Mouse (Mus musculus) G1E (cell line): ENCODE data around the gene Evi5l. TPM values are rescaled to one million over a fixed set of nuclear protein-coding genes. Genes with fewer than 3 reads are reported as not detected.
A peak's percentile ranks its signal among the peaks of the same experiment; 100 is the strongest.

Experiments used
- ATAC-seq: 2 replicates; pipeline ENCODE4 v1.8.0; 2016; ENCODE audit warnings: mild to moderate bottlenecking; ENCODE audit not compliant: insufficient number of reproducible peaks, poor library complexity, low FRiP score, severe bottlenecking; ENCODE audit errors: extremely low read depth
- DNase-seq: peaks from one replicate; pipeline ENCODE4 v3.0.0; 2012; ENCODE audit warnings: low spot score
- H3K27me3 ChIP-seq: 2 replicates; pipeline ENCODE4 v1.6.1; 2012; ENCODE audit warnings: mild to moderate bottlenecking, low read length, inconsistent platforms; ENCODE audit not compliant: insufficient read depth
- H3K36me3 ChIP-seq: replicated peaks from 2 replicates; pipeline ENCODE3; 2012; ENCODE audit warnings: mild to moderate bottlenecking, inconsistent platforms
- H3K4me1 ChIP-seq: 2 replicates; pipeline ENCODE4 v1.6.1; 2012; ENCODE audit warnings: low read depth, low read length, inconsistent platforms, mixed read lengths; ENCODE audit not compliant: insufficient read depth
- H3K4me3 ChIP-seq: 2 replicates; pipeline ENCODE4 v1.5.1; 2012; ENCODE audit warnings: low read depth, mild to moderate bottlenecking, inconsistent platforms, low read length, moderate library complexity, mixed read lengths
- H3K9me3 ChIP-seq: replicated peaks from 2 replicates; pipeline ENCODE4 v1.6.1; 2012; ENCODE audit warnings: inconsistent platforms
- CTCF ChIP-seq: IDR thresholded peaks from 2 replicates; pipeline ENCODE4 v1.5.1; 2012; ENCODE audit warnings: low read depth, low read length, inconsistent platforms, mixed read lengths
- GATA1 ChIP-seq: IDR thresholded peaks from 2 replicates; pipeline ENCODE4 v1.6.1; 2012; ENCODE audit warnings: borderline replicate concordance, low read length, inconsistent platforms, mixed read lengths
- GATA2 ChIP-seq: IDR thresholded peaks from 2 replicates; pipeline ENCODE4 v1.6.1; 2012; ENCODE audit warnings: low read depth, low read length, inconsistent platforms, borderline replicate concordance
- POLR2AphosphoS5 ChIP-seq: IDR thresholded peaks from 2 replicates; pipeline ENCODE4 v1.6.1; 2012; ENCODE audit warnings: low read depth, low read length, inconsistent platforms; ENCODE audit not compliant: insufficient replicate concordance
- TAL1 ChIP-seq: conservative IDR thresholded peaks from 2 replicates; pipeline ENCODE4 v1.6.1; 2012; ENCODE audit warnings: low read depth, low read length, inconsistent platforms, mixed read lengths
- polyA plus RNA-seq: library from polyadenylated mRNA; stranded (reverse); fragments of >175 nt; gene quantifications from 2 replicates; pipeline ENCODE4 v1.2.3, GENCODE M21; 2012
- total RNA-seq, 2 experiments: library from RNA; stranded (forward) in 1 of 2; stranded (reverse) in 1 of 2; fragments of 200-1000 nt in 1 of 2; fragments of >200 nt in 1 of 2; fragmentation: Nextera tagmentation in 1 of 2; gene quantifications; 2 replicates each; pipeline ENCODE4 v1.2.3; 2014 to 2017

The Evi5l gene
- total and polyA plus RNA-seq, 3 experiments = 8.5 to 12.7 (median 9.7) TPM

DNA sequence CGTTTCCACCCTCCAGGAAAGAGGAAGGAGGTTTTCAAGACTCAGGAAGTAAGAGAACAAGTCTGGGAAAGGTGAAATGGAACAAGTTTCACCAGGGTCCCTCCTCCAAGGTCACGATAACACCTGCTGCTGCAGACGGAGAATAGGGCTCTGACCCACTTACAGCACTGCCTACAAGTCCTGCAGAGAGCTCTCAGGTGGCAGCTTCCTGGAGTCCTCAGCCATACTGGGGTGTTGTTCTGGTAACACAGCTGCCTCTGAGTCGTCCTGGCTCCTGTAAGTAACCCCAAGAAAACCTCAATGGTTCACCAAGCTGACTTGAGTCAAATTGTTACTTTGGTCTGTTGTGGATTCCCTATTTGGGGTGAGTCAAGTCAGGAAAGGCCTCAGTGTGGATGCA, 3.6 kb upstream of the Evi5l start:
- ATAC-seq (no peak), DNase-seq (no peak)
- Histone ChIP-seq H3K9me3 (no peaks in the 10 kb centered on the region), H3K4me3 (no peak overlapping the region), H3K27me3 (peaks cover 9% of the 10 kb centered on the region), H3K4me1 (peaks cover 10% of the 10 kb centered on the region), H3K36me3 (no peaks in the 10 kb centered on the region)
- TF ChIP-seq CTCF (no peak), GATA2 (no peak), GATA1 (no peak), POLR2AphosphoS5 (no peak), TAL1 (no peak)

DNA sequence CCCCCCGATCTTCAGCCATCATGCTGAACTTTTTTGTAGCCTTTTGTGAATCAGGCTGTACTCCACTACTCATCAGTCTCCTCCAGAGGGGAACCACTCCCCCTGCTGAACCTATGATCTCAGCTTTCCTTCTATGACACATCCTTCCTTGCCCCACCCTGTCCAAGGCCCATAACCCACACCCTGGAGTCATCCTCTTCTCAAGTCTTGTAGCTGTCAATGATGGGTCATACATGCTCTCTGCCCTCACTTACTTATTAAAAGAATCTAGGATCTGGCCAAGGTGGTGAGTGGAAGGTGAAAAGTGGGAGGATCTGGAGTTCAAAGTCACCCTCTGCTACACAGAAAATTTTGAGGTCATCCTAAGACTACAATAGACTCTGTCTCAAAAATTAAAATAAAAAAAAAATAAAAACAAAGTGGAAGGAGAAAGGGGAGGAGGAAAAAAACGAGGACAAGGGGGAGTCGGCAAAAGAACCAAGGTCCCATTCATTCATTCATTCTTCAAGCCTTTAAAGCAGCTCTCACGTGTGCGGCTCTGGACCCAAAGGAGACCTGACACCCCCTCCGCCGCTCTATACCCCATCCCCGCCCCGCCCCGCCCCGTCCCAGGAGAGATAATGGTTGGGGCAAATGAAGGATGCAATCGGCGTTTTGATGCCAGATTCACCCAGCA, 1.1 kb upstream of the Evi5l start:
- peaks cover 7% of the 10 kb centered on the region for H3K27me3 ChIP-seq
- H3K36me3 ChIP-seq = no peaks in the 10 kb centered on the region
- DNase-seq (no peak), ATAC-seq (no peak)
- no peaks in the 10 kb centered on the region for H3K9me3 ChIP-seq
- H3K4me1 ChIP-seq = peaks cover 10% of the 10 kb centered on the region
- TF ChIP-seq GATA1 (no peak), TAL1 (no peak), GATA2 (no peak), POLR2AphosphoS5 (no peak), CTCF (no peak)
- H3K4me3 ChIP-seq = peak overlapping the region; percentile 81

DNA sequence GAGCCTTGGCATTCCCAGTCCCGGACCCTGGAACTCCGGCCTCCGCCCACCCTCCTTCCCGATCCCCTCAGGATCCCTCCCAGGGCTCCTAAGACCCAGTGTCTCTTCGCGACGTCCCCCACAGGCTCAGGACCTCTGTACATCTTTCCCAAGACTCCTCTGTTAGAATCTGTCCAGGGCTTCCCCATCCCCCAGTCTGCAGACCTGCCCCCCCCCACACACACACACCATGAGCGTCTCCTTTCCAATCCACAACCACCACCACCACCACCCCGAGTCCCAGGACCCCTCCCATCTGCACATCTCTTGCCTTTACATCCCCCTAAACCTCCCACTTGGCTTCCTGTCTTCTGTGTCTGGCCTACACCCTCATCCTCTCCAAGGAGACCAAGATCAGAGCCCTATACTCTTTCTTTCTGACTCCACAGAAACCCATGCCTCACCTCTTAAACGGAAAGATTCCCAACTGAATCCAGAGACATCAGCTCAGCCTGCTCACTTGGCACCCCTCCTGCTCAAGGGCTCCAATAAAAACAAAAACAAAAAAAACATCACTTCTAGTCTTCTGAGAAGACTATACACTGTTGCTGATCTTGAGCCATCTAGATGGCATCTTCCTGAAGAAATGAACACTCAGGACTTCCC, 636 bp downstream of the Evi5l start:
- no peaks in the 10 kb centered on the region for H3K9me3 ChIP-seq
- TF ChIP-seq GATA2 = no peak
- TF ChIP-seq TAL1 = no peak
- no peak for TF ChIP-seq CTCF
- TF ChIP-seq GATA1 = no peak
- no peak for TF ChIP-seq POLR2AphosphoS5
- H3K4me1 ChIP-seq = peaks cover 10% of the 10 kb centered on the region
- peak overlapping the region; percentile 81 for H3K4me3 ChIP-seq
- DNase-seq (no peak), ATAC-seq (no peak)
- H3K27me3 ChIP-seq = peaks cover 7% of the 10 kb centered on the region; the same call in 1 of the 2 replicates
- H3K36me3 ChIP-seq = no peaks in the 10 kb centered on the region

DNA sequence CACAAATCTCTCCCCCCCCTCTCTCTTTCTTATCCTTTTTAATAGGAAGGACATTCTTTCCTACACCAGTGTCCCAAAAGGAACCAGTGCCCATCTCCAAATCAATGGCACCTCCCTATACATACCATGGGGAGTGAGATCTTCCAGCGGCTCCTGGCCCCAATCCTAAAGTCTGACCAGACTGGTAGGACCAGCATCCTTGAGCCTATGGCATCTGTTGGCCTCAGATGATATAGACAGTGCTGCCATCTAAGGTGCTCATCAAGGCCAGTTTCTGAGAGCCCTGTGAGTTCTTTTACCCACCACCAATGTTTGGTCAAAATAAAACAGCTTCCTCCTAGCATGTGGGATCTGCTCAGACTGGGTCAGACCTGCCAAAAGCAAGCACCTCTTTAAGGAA, 1.6 kb downstream of the Evi5l start:
- H3K27me3 ChIP-seq = 0 out of 2 replicates have a peak, but pooled peaks cover 4% of the 10 kb centered on the region
- no peak overlapping the region for H3K4me3 ChIP-seq
- DNase-seq (no peak), ATAC-seq (no peak)
- no peaks in the 10 kb centered on the region for H3K36me3 ChIP-seq
- no peak for TF ChIP-seq GATA1
- TF ChIP-seq TAL1 = no peak
- TF ChIP-seq CTCF = no peak
- TF ChIP-seq POLR2AphosphoS5 = no peak
- TF ChIP-seq GATA2 = no peak
- H3K4me1 ChIP-seq = peaks cover 10% of the 10 kb centered on the region
- no peaks in the 10 kb centered on the region for H3K9me3 ChIP-seq

DNA sequence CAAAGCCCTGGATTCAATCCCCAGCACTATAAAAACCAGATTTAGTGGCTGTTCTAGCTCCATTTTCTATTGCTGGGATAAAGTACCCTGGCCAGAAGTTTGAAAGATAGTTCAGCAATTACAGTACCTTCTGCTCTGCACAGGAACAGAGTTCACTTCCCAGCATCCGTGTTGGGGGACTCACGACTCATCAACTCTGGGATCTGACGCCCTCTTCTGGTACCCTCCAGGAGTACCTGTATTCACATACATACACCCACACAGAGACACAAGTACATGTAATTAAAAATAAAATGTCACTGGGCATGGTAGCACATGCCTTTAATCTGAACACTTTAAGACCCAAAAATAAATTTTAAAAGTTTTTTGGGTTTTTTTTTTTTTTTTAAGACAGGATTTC, 6.1 kb downstream of the Evi5l start:
- Histone ChIP-seq H3K4me3 (no peak overlapping the region), H3K27me3 (no peaks in the 10 kb centered on the region), H3K36me3 (no peaks in the 10 kb centered on the region), H3K9me3 (no peaks in the 10 kb centered on the region), H3K4me1 (no peaks in the 10 kb centered on the region; the same call in 1 of the 2 replicates)
- ATAC-seq = no peak
- DNase-seq = no peak
- TF ChIP-seq GATA2 = no peak
- no peak for TF ChIP-seq POLR2AphosphoS5
- no peak for TF ChIP-seq CTCF
- TF ChIP-seq GATA1 = no peak
- TF ChIP-seq TAL1 = no peak

DNA sequence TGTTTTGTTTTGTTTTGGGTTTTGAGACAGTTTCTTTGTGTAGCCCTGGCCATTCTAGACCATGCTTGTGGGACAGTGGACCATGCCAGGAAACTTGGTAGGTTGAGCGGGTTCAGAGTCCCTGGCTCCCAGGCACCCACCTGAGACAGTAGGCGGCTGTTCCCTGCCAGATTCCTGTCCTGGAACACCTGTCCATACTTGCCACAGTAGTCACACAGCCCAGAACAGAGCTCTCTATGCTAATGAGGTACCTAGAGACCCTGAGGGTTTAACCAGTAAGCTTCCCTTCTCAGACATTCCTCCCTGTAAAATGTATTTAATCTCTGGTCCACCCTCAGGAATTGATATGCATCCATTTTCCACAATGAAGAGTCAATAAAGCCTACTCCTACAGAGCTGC, 7.7 kb downstream of the Evi5l start:
- no peak for ATAC-seq
- TF ChIP-seq TAL1 = no peak
- no peak for TF ChIP-seq GATA1
- no peak for TF ChIP-seq CTCF
- TF ChIP-seq GATA2 = no peak
- no peak for TF ChIP-seq POLR2AphosphoS5

More for the DNA sequence above, 7.7 kb downstream of the Evi5l start:
- Histone ChIP-seq H3K36me3 (no peaks in the 10 kb centered on the region), H3K4me1 (no peaks in the 10 kb centered on the region), H3K27me3 (no peaks in the 10 kb centered on the region), H3K4me3 (no peak overlapping the region), H3K9me3 (no peaks in the 10 kb centered on the region)
- no peak for DNase-seq
